Mouse (Mus musculus) CH12.LX (cell line): ENCODE results near the gene Notum. TPM values are rescaled to one million over a fixed set of nuclear protein-coding genes. Genes with fewer than 3 reads are reported as not detected.

Experiments
- DNase-seq: peaks from one replicate; pipeline ENCODE4 v3.0.0-alpha.2; 2013; ENCODE audit errors: extremely low read depth
- H3K27ac ChIP-seq: 2 replicates; pipeline ENCODE4 v1.5.1; 2012; ENCODE audit warnings: low read depth, mild to moderate bottlenecking, control low read depth, moderate library complexity; ENCODE audit not compliant: insufficient read depth
- H3K27me3 ChIP-seq: replicated peaks from 2 replicates; pipeline ENCODE3; 2012; ENCODE audit warnings: inconsistent platforms
- H3K36me3 ChIP-seq, 2 experiments: replicated peaks in 1 of 2; 2 replicates each; pipeline versions ENCODE3 to v1.6.1; 2012; ENCODE audit warnings: inconsistent platforms in 1 of 2, low read length in 1 of 2, mild to moderate bottlenecking in 1 of 2, mixed read lengths in 1 of 2, moderate library complexity in 1 of 2; ENCODE audit not compliant: control insufficient read depth in 1 of 2, insufficient read depth in 1 of 2
- H3K4me1 ChIP-seq, 2 experiments: 2 replicates each; pipeline ENCODE4 v1.6.1; 2012; ENCODE audit warnings: inconsistent platforms in 1 of 2, moderate library complexity in 1 of 2; ENCODE audit not compliant: insufficient read depth in 2 of 2, control insufficient read depth in 1 of 2
- H3K4me2 ChIP-seq: 2 replicates; pipeline ENCODE4 v1.6.1; 2012; ENCODE audit warnings: low read depth, mild to moderate bottlenecking, control low read depth; ENCODE audit not compliant: poor library complexity, insufficient read depth, severe bottlenecking
- H3K4me3 ChIP-seq, 3 experiments: fragments of 150-350 bp in 1 of 3; sonication (generic) in 1 of 3; replicated peaks in 1 of 3; 2 replicates each; pipeline versions ENCODE3 to v1.5.1; 2011 to 2012; ENCODE audit warnings: low read depth in 2 of 3, low read length in 2 of 3, mild to moderate bottlenecking in 2 of 3, moderate library complexity in 2 of 3, control low read depth in 1 of 3, improper control_type of control experiment in 1 of 3, inconsistent platforms in 1 of 3, mixed read lengths in 1 of 3; ENCODE audit not compliant: poor library complexity in 1 of 3
- H3K79me2 ChIP-seq: replicated peaks from 2 replicates; pipeline ENCODE4 v1.6.1; 2012; ENCODE audit warnings: mild to moderate bottlenecking, moderate library complexity; ENCODE audit not compliant: control insufficient read depth, poor library complexity, insufficient read depth, severe bottlenecking; ENCODE audit errors: extremely low read depth
- H3K9ac ChIP-seq: 2 replicates; pipeline ENCODE4 v1.6.1; 2012; ENCODE audit warnings: low read depth, mild to moderate bottlenecking, control low read depth, moderate library complexity; ENCODE audit not compliant: insufficient read depth
- H3K9me3 ChIP-seq: replicated peaks from 2 replicates; pipeline ENCODE3; 2012; ENCODE audit warnings: low read length, inconsistent platforms, mixed read lengths
- BHLHE40 ChIP-seq: IDR thresholded peaks from 2 replicates; pipeline ENCODE4 v1.6.1; 2011; ENCODE audit warnings: mild to moderate bottlenecking, low read depth, low read length, improper control_type of control experiment
- CHD1 ChIP-seq: IDR thresholded peaks from 2 replicates; pipeline ENCODE4 v1.6.1; 2012; ENCODE audit warnings: low read depth, low read length, improper control_type of control experiment, inconsistent platforms
- CHD2 ChIP-seq: IDR thresholded peaks from 2 replicates; pipeline ENCODE4 v1.6.1; 2011; ENCODE audit warnings: low read length, improper control_type of control experiment
- CTCF ChIP-seq, 2 experiments: IDR thresholded peaks in 1 of 2; conservative IDR thresholded peaks in 1 of 2; 2 replicates each; pipeline ENCODE4 v1.5.1; 2011 to 2012; ENCODE audit warnings: low read depth in 2 of 2, low read length in 2 of 2, improper control_type of control experiment in 1 of 2, inconsistent platforms in 1 of 2, mild to moderate bottlenecking in 1 of 2, moderate library complexity in 1 of 2
- E2F4 ChIP-seq: IDR thresholded peaks from 2 replicates; pipeline ENCODE4 v1.6.1; 2011; ENCODE audit warnings: low read depth, low read length, improper control_type of control experiment; ENCODE audit not compliant: insufficient replicate concordance
- GABPA ChIP-seq: IDR thresholded peaks from 2 replicates; pipeline ENCODE4 v1.6.1; 2012; ENCODE audit warnings: low read depth, low read length, improper control_type of control experiment, inconsistent platforms; ENCODE audit not compliant: insufficient replicate concordance
- IRF4 ChIP-seq: IDR thresholded peaks from 2 replicates; pipeline ENCODE4 v1.6.1; 2014; ENCODE audit warnings: low read depth, mild to moderate bottlenecking, inconsistent platforms, low read length, improper control_type of control experiment
- JUN ChIP-seq: IDR thresholded peaks from 2 replicates; pipeline ENCODE4 v1.6.1; 2011; ENCODE audit warnings: low read depth, mild to moderate bottlenecking, low read length, improper control_type of control experiment, moderate library complexity; ENCODE audit not compliant: insufficient read depth
- MAZ ChIP-seq: IDR thresholded peaks from 2 replicates; pipeline ENCODE4 v1.6.1; 2012; ENCODE audit warnings: low read depth, mild to moderate bottlenecking, inconsistent platforms, low read length, improper control_type of control experiment, moderate library complexity
- MXI1 ChIP-seq: IDR thresholded peaks from 2 replicates; pipeline ENCODE4 v1.6.1; 2011; ENCODE audit warnings: mild to moderate bottlenecking, low read depth, low read length, improper control_type of control experiment
- NELFE ChIP-seq: IDR thresholded peaks from 2 replicates; pipeline ENCODE4 v1.6.1; 2011; ENCODE audit warnings: low read depth, low read length, improper control_type of control experiment
- NRF1 ChIP-seq: IDR thresholded peaks from 2 replicates; pipeline ENCODE4 v1.6.1; 2014; ENCODE audit warnings: low read depth, mild to moderate bottlenecking, inconsistent platforms, low read length, improper control_type of control experiment, moderate library complexity
- PAX5 ChIP-seq: IDR thresholded peaks from 2 replicates; pipeline ENCODE4 v1.6.1; 2012; ENCODE audit warnings: low read length, inconsistent platforms, mixed read lengths
- POLR2A ChIP-seq: IDR thresholded peaks from 2 replicates; pipeline ENCODE4 v1.6.1; 2011; ENCODE audit warnings: low read depth, mild to moderate bottlenecking, improper control_type of control experiment, low read length
- RAD21 ChIP-seq: IDR thresholded peaks from 2 replicates; pipeline ENCODE4 v1.6.1; 2011; ENCODE audit warnings: low read depth, mild to moderate bottlenecking, low read length, improper control_type of control experiment, moderate library complexity
- RCOR1 ChIP-seq: conservative IDR thresholded peaks from 2 replicates; pipeline ENCODE4 v1.6.1; 2012; ENCODE audit warnings: low read depth, mild to moderate bottlenecking, inconsistent platforms, low read length, improper control_type of control experiment
- USF2 ChIP-seq: conservative IDR thresholded peaks from 2 replicates; pipeline ENCODE4 v1.6.1; 2011; ENCODE audit warnings: low read depth, low read length, improper control_type of control experiment
- ZKSCAN1 ChIP-seq: IDR thresholded peaks from 2 replicates; pipeline ENCODE4 v1.6.1; 2012; ENCODE audit warnings: low read depth, inconsistent platforms, low read length, improper control_type of control experiment, borderline replicate concordance
- ZMIZ1 ChIP-seq: IDR thresholded peaks from 2 replicates; pipeline ENCODE4 v1.6.1; 2012; ENCODE audit warnings: low read depth, mild to moderate bottlenecking, inconsistent platforms, low read length, improper control_type of control experiment
- ZNF384 ChIP-seq: IDR thresholded peaks from 2 replicates; pipeline ENCODE4 v1.6.1; 2012; ENCODE audit warnings: low read depth, low read length, improper control_type of control experiment, inconsistent platforms
- dilution Hi-C: fragments of 300-500 bp; cut with MboI; formaldehyde crosslinking; loops from 2 replicates; pipeline ENCODE4 v1.14.3; 2020; ENCODE audit warnings: low sequenced_read_pairs; ENCODE audit not compliant: extremely low pct_unique_long_range_greater_than_20kb, extremely low pct_ligation_motif_present
- in situ Hi-C: fragments of 300-500 bp; cut with MboI; formaldehyde crosslinking; loops from 3 replicates; pipeline ENCODE4 v1.14.3; 2019; ENCODE audit warnings: low sequenced_read_pairs, low pct_ligation_motif_present, low pct_unique_long_range_greater_than_20kb, mixed read lengths
- polyA plus RNA-seq: library from polyadenylated mRNA; unstranded; fragments of >175 nt; gene quantifications from 2 replicates; pipeline ENCODE4 v1.2.1, GENCODE M21; 2012; ENCODE audit warnings: low read depth; ENCODE audit not compliant: insufficient read length
- total RNA-seq, 2 experiments: library from RNA; depleted of rRNA; stranded (reverse); fragments of 300-350 nt in 1 of 2; fragments of >200 nt in 1 of 2; gene quantifications; 2 replicates each; pipeline ENCODE4 v1.2.3; 2012 to 2014

Gene Notum
- total and polyA plus RNA-seq, 3 experiments: not detected

GRCm38 (mm10) chr11:120643601-120643987 is 17.4 kb downstream of the Notum start, which contains the start of gene Pycr1 (continued):
- TF ChIP-seq IRF4 (peak; percentile 50), ZMIZ1 (peak; percentile 92), NRF1 (0 out of 2 replicates have a peak, but pooled peaks have one; percentile 33), MAZ (peak; percentile 70; the same call in 1 of the 2 replicates), ZNF384 (no peak), RCOR1 (no peak; the same call in 1 of the 2 replicates), POLR2A (peak; percentile 90), ZKSCAN1 (no peak), USF2 (no peak), RAD21 (no peak), BHLHE40 (0 out of 2 replicates have a peak, but pooled peaks have one; percentile 19), MXI1 (peak; percentile 97), GABPA (no peak), PAX5 (no peak), JUN (no peak), CHD1 (no peak), E2F4 (0 out of 2 replicates have a peak, but pooled peaks have one; percentile 71)
- TF ChIP-seq, all 38 proteins: peak for 22

- peaks cover 25 to 54% of the 10 kb centered on the region in 2 experiments for H3K4me1 ChIP-seq
- no peaks in the 10 kb centered on the region for H3K27me3 ChIP-seq
- H3K9ac ChIP-seq: peak overlapping the region; percentile 79
- dilution Hi-C loops (no loop called here), in situ Hi-C loops (no loop called here)
- H3K27ac ChIP-seq: peak overlapping the region; percentile 13; the same call in 1 of the 2 replicates
- H3K4me3 ChIP-seq: peak overlapping the region; percentile 57 to 70 (median 66)
- DNase-seq: no peak
- peaks cover 15 to 33% of the 10 kb centered on the region in 2 experiments for H3K36me3 ChIP-seq
- H3K79me2 ChIP-seq: no peaks in the 10 kb centered on the region
- no peak for TF ChIP-seq NELFE
- TF ChIP-seq CTCF (conservative IDR thresholded peaks at IDR 0.05 in 1 of 2, IDR thresholded peaks at IDR 0.05 in 1 of 2; ENCODE audit: low read depth in 2 of 2, low read length in 2 of 2): peak in 1 of 2 experiments; percentile 27; a peak in 1 of 4 replicates
- peak; percentile 18; the same call in 1 of the 2 replicates for TF ChIP-seq CHD2
- H3K9me3 ChIP-seq: no peaks in the 10 kb centered on the region
- peak overlapping the region; percentile 59 for H3K4me2 ChIP-seq
Observed at GRCm38 (mm10) chr11:120642939-120643600, 17.9 kb downstream of the Notum start.
